Mouse (Mus musculus) midbrain, embryonic 14.5 days (tissue): ENCODE data around the gene Wscd2. TPM values are rescaled to one million over a fixed set of nuclear protein-coding genes. Genes with fewer than 3 reads are reported as not detected.

Experiments used
- ATAC-seq: fragments of 200-750 bp; cut with Nextera tagmentation; 2 replicates; pipeline ENCODE4 v1.8.0; 2017; ENCODE audit warnings: moderate number of reproducible peaks, moderate library complexity; ENCODE audit not compliant: low FRiP score, low TSS enrichment
- DNase-seq: peaks from one replicate; pipeline ENCODE4 v3.0.0-alpha.2; 2015
- H3K27ac ChIP-seq: fragments of 300-500 bp; sonication (generic); replicated peaks from 2 replicates; pipeline ENCODE4 v1.5.1; 2014; ENCODE audit warnings: mild to moderate bottlenecking, low read depth, low read length, moderate library complexity
- H3K27me3 ChIP-seq: fragments of 300-500 bp; sonication (generic); 2 replicates; pipeline ENCODE4 v1.6.1; 2014; ENCODE audit warnings: low read length, control low read depth, mixed read lengths; ENCODE audit not compliant: control insufficient read depth, insufficient read depth
- H3K36me3 ChIP-seq: fragments of 300-500 bp; sonication (generic); 2 replicates; pipeline ENCODE4 v1.6.1; 2014; ENCODE audit warnings: low read length, control low read depth; ENCODE audit not compliant: control insufficient read depth, insufficient read depth
- H3K4me1 ChIP-seq: fragments of 300-500 bp; sonication (generic); 2 replicates; pipeline ENCODE4 v1.6.1; 2014; ENCODE audit warnings: mild to moderate bottlenecking, antibody characterized with exemption, low read length, control low read depth; ENCODE audit not compliant: control insufficient read depth, insufficient read depth
- H3K4me2 ChIP-seq: fragments of 300-500 bp; sonication (generic); 2 replicates; pipeline ENCODE4 v1.6.1; 2014; ENCODE audit warnings: mild to moderate bottlenecking, low read length, moderate library complexity
- H3K4me3 ChIP-seq: fragments of 300-500 bp; sonication (generic); replicated peaks from 2 replicates; pipeline ENCODE4 v1.5.1; 2014; ENCODE audit warnings: low read depth, low read length
- H3K9ac ChIP-seq: fragments of 300-500 bp; sonication (generic); replicated peaks from 2 replicates; pipeline ENCODE4 v1.6.1; 2014; ENCODE audit warnings: mild to moderate bottlenecking, low read length, moderate library complexity
- H3K9me3 ChIP-seq: fragments of 300-500 bp; sonication (generic); 2 replicates; pipeline ENCODE4 v1.6.1; 2016; ENCODE audit warnings: low read length, control low read depth, mixed read lengths; ENCODE audit not compliant: control insufficient read depth
- WGBS: fragments of 180-500 bp; shearing (Covaris S2); extraction: QIAGEN DNeasy Blood & Tissue Kit; methylation state at CpG from one replicate; pipeline ENCODE4 v1.1.7; 2014; 5-methylcytosine and 5-hydroxymethylcytosine counted together
- polyA plus RNA-seq: library from polyadenylated mRNA; unstranded; fragments of >200 nt; fragmentation: Nextera tagmentation; extraction: Ambion mirVana; gene quantifications from 2 replicates; pipeline ENCODE4 v1.2.1, GENCODE M21; 2014

The Wscd2 gene
- polyA plus RNA-seq, 1 experiment from 2014 or later = 10.7 TPM

DNA sequence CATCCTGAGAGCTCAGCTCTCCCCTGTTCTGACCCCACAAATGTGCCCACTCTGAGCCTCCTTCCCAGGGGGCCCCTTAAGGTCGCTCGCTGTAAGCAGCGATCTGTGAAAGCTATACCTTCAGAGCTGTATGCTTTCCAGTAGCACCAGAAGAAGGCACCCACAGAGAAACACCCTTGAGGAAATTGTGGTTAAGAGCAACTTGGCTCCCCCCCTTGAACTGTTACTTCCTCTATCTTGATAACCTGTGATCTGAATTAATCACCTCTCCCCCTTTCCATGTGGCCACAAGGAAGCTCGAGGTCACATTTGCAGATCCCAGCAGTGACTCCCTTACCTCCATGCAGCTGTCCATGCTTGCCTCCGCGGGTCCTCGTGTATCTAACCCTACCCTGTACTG lies 130.9 kb downstream of the Wscd2 start:
- 82% methylated on average over 7 of the region's 7 CpGs for WGBS

DNA sequence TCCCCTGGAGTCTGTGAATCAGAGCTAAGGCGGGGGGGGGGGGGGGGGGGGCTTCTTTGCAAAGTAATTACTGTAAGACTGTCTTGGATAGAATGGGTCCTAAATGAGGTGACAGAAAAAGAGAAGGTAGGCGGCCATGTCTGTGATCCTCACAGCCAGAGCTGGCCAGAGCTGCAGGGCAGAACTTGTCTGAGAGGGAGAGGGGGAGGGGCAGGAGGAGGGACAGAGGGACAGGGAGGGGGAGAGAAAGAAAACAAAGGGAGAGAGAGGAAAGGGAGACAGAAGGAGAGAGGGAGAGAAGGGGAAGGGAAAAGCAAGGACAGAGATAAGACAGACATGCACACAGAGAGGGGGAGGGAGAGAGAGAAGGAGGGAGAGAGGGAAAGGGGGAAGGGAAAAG lies 132.9 kb downstream of the Wscd2 start:
- WGBS = 10% methylated on average over 2 of the region's 2 CpGs

More for the DNA sequence above, 130.9 kb downstream of the Wscd2 start:
- Histone ChIP-seq H3K4me2 (no peak overlapping the region), H3K36me3 (no peaks in the 10 kb centered on the region), H3K4me1 (0 out of 2 replicates have a peak, but pooled peaks cover 3% of the 10 kb centered on the region), H3K9me3 (no peaks in the 10 kb centered on the region), H3K27ac (no peak overlapping the region), H3K9ac (no peak overlapping the region), H3K4me3 (no peak overlapping the region), H3K27me3 (no peaks in the 10 kb centered on the region)
- no peak for ATAC-seq
- DNase-seq = no peak

DNA sequence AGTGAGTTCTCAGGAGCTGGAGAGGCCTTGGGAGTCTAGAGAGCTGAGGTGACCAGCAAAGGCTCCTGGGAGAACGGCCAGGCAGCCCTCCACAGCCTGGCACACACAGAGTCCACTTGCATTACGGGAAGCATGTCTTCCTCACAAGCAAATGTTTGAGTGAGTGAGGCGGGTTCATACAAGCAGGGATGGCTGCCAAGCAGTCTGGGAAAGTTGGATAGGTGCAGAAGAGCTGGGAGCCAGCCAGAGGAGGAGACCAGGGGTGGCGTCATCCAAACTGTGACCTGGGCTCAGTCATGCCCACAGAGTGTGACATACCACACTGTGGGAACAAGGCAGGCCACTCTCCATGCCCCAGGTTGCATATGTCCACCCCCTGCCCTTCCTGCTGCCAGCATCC lies 134.9 kb downstream of the Wscd2 start:
- H3K9me3 ChIP-seq = no peaks in the 10 kb centered on the region
- no peak overlapping the region for H3K4me2 ChIP-seq
- WGBS = 81% methylated on average over 4 of the region's 4 CpGs
- H3K4me3 ChIP-seq = no peak overlapping the region
- no peaks in the 10 kb centered on the region for H3K27me3 ChIP-seq
- H3K36me3 ChIP-seq = no peaks in the 10 kb centered on the region
- H3K27ac ChIP-seq = no peak overlapping the region
- no peak overlapping the region for H3K9ac ChIP-seq
- H3K4me1 ChIP-seq = 0 out of 2 replicates have a peak, but pooled peaks cover 3% of the 10 kb centered on the region
- no peak for DNase-seq
- no peak for ATAC-seq

More for the DNA sequence above, 132.9 kb downstream of the Wscd2 start:
- ATAC-seq (no peak), DNase-seq (no peak)
- Histone ChIP-seq H3K4me3 (no peak overlapping the region), H3K4me2 (no peak overlapping the region), H3K27ac (0 out of 2 replicates have a peak overlapping the region, but pooled peaks have one; percentile 21), H3K27me3 (no peaks in the 10 kb centered on the region), H3K36me3 (no peaks in the 10 kb centered on the region), H3K4me1 (0 out of 2 replicates have a peak, but pooled peaks cover 3% of the 10 kb centered on the region), H3K9me3 (no peaks in the 10 kb centered on the region), H3K9ac (no peak overlapping the region)

DNA sequence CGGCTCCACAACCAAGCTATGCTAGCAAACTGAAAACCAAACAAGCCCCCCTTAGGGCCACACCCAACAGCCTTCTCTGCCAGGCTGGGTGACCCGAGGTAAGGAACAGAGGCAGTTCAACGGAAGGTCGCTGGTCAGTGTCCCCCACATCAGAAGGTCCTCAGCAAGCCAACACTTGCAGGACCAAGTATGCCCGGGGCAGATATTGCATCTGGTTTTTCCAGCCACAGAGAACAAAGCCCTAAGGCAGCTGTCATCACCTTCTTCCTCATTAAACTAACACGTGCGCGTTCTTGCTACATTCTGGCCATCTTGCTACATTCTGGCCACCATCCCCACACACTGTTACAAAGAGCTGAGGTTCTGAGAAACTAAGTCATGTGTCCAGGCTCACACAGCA lies 136.2 kb downstream of the Wscd2 start:
- WGBS = 88% methylated on average over 8 of the region's 8 CpGs
- H3K9ac ChIP-seq = no peak overlapping the region
- no peak overlapping the region for H3K4me2 ChIP-seq
- H3K36me3 ChIP-seq = no peaks in the 10 kb centered on the region
- no peak for ATAC-seq
- 0 out of 2 replicates have a peak, but pooled peaks cover 3% of the 10 kb centered on the region for H3K4me1 ChIP-seq
- no peak overlapping the region for H3K27ac ChIP-seq
- H3K9me3 ChIP-seq = no peaks in the 10 kb centered on the region
- no peak for DNase-seq
- no peak overlapping the region for H3K4me3 ChIP-seq
- no peaks in the 10 kb centered on the region for H3K27me3 ChIP-seq

DNA sequence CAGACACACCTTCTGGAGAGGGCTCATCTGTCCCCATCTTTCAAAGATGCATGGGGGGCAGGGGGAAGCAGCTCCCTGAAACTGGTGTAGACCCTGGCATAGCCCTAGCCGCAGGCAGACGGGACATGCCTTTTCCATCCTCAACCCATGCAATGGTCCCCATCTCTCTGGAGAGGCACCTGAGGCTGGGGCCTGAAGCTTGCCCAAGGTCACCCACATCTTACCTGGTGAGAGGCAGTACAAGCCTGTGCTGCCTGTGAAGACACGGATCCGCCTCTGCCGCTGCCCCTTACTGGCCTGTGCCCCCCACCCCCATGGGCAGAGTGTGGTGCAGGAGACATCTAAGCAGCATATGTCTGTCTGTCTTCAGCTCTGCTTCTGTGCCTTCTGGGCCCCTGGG lies 136.9 kb downstream of the Wscd2 start:
- no peak overlapping the region for H3K4me3 ChIP-seq

DNA sequence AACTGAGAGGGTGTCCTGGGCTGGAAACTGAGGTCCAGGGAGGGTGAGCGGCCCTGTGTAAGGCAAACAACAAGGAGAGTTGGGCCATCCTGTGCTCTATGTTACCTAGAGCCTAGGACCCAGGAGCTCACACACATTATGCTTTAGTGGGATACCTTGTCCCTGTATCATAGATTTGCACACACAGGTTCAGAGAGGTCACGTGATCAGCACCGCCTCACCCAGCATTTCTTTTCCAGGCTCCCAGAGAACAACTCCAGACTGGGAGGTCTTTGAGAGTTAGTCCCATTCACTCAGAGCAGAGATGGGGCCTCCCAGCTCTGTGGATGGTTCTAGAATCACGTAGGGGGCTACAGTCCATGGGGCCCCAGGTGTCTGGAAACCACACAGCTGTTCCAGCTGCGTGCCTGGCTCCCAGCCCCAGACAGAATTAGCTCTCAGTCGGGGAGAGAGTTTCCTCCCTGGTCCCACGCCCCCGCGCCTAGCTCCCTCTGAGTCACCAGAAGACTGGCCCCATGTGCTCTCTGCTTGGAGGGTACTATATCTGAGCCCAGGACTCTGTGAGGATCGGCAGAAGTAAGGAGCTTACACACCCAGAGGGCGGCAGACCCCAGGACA lies 137.8 kb downstream of the Wscd2 start:
- 67% methylated on average over 11 of the region's 11 CpGs for WGBS
- no peak overlapping the region for H3K4me2 ChIP-seq
- DNase-seq (no peak), ATAC-seq (no peak)
- H3K9me3 ChIP-seq = no peaks in the 10 kb centered on the region
- no peaks in the 10 kb centered on the region for H3K27me3 ChIP-seq
- no peaks in the 10 kb centered on the region for H3K36me3 ChIP-seq
- no peak overlapping the region for H3K4me3 ChIP-seq
- H3K4me1 ChIP-seq = 0 out of 2 replicates have a peak, but pooled peaks cover 3% of the 10 kb centered on the region
- H3K9ac ChIP-seq = no peak overlapping the region
- H3K27ac ChIP-seq = no peak overlapping the region

More for the DNA sequence above, 136.9 kb downstream of the Wscd2 start:
- H3K4me1 ChIP-seq = 0 out of 2 replicates have a peak, but pooled peaks cover 3% of the 10 kb centered on the region
- WGBS = 92% methylated on average over 5 of the region's 5 CpGs
- ATAC-seq = no peak
- H3K9me3 ChIP-seq = no peaks in the 10 kb centered on the region
- DNase-seq = no peak
- no peak overlapping the region for H3K9ac ChIP-seq
- H3K36me3 ChIP-seq = no peaks in the 10 kb centered on the region
- H3K4me2 ChIP-seq = no peak overlapping the region
- H3K27me3 ChIP-seq = no peaks in the 10 kb centered on the region
- H3K27ac ChIP-seq = no peak overlapping the region

DNA sequence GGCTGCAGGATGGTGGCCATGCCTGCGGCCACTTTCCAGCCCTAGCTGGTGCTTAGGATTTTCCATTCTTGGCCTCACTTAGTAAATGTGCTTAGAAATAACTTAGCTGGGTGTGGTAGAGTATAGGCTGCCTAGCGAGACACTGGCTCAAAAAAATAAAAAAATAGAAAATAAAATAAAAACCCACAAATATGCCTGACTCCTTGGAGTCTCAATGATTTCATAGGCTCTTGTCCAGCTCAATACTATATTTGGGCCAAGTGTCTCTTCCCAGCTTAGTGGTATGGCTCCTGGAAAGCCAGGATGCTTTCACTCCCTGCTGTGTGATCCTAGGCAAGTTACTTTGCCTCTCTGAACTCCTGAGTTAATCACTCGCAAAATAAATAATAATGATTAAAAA lies 139.1 kb downstream of the Wscd2 start:
- ATAC-seq = no peak
- H3K9ac ChIP-seq = no peak overlapping the region
- H3K27me3 ChIP-seq = no peaks in the 10 kb centered on the region
- no peaks in the 10 kb centered on the region for H3K4me1 ChIP-seq
- no peak overlapping the region for H3K4me3 ChIP-seq
- DNase-seq = no peak
- no peak overlapping the region for H3K4me2 ChIP-seq
- WGBS = 89% methylated on average over 3 of the region's 3 CpGs
- no peaks in the 10 kb centered on the region for H3K36me3 ChIP-seq
- H3K27ac ChIP-seq = no peak overlapping the region
- no peaks in the 10 kb centered on the region for H3K9me3 ChIP-seq

DNA sequence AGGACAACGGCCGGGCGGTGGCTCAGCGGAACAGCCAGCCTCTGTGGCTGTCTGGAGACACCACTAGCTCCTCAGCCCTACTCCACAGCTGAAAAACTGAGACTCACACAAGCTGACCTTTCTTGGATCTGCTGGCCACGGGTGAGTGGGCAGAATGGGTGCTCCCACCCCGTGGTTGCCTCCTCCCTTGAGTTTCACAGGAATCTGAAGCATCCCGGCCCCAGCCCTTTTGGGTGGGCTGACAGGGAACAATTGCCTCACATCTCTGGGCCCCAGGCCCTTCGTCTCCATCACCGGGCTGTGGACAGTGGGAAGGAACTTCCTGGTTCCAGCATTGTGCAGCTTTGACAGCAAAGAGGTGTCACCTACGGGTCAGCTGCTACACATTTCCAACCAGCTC lies 140.0 kb downstream of the Wscd2 start:
- no peak overlapping the region for H3K4me3 ChIP-seq
- no peaks in the 10 kb centered on the region for H3K36me3 ChIP-seq
- DNase-seq (no peak), ATAC-seq (no peak)
- no peak overlapping the region for H3K27ac ChIP-seq
- H3K9ac ChIP-seq = no peak overlapping the region
- no peaks in the 10 kb centered on the region for H3K27me3 ChIP-seq
- 71% methylated on average over 10 of the region's 10 CpGs for WGBS
- H3K4me1 ChIP-seq = no peaks in the 10 kb centered on the region
- H3K9me3 ChIP-seq = no peaks in the 10 kb centered on the region
- H3K4me2 ChIP-seq = no peak overlapping the region

DNA sequence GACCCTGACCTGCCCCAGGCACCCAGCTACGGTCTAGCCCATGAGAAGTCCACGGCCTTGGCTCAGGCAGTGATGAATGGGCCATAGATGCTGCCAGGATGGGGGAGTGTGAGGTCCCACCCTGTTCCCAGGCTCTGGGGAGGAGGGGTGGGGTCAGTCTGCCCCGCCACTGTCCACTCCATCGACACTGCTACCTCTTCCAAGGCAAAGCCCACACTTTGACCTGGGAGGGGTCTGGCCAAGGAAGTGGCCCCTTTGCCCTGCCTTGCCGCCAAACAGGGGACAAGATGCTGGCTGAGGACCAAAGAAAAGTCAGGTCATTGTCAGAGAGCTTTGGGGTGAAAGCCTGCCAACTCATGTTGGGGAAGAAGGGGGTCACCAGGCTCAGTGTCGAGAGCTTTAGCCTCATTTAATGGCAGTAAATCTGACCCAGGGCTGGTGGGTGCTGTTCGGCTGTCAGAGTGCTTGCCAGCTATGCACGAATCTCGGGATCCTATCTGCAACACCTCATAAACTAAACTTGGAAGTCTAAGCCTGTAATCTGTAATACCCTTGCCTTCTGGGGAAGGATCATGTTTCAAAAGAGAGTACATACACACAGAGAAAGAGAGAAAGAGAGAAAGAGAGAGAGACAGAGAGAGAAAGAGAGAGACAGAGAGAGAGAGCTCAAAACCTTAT lies 143.0 kb downstream of the Wscd2 start:
- H3K9me3 ChIP-seq = no peaks in the 10 kb centered on the region
- no peak overlapping the region for H3K27ac ChIP-seq
- ATAC-seq (no peak), DNase-seq (no peak)
- H3K9ac ChIP-seq = no peak overlapping the region
- H3K27me3 ChIP-seq = no peaks in the 10 kb centered on the region
- WGBS = 65% methylated on average over 9 of the region's 9 CpGs
- H3K4me1 ChIP-seq = no peaks in the 10 kb centered on the region
- no peak overlapping the region for H3K4me3 ChIP-seq
- H3K36me3 ChIP-seq = no peaks in the 10 kb centered on the region
- H3K4me2 ChIP-seq = no peak overlapping the region
